Mouse (Mus musculus): ENCODE data around the gene Cbfa2t3. TPM values are rescaled to one million over a fixed set of nuclear protein-coding genes. Genes with fewer than 3 reads are reported as not detected.

Cbfa2t3 gene
- polyA plus RNA-seq, 1 experiment from 2014 or later: 3.3 TPM

DNA sequence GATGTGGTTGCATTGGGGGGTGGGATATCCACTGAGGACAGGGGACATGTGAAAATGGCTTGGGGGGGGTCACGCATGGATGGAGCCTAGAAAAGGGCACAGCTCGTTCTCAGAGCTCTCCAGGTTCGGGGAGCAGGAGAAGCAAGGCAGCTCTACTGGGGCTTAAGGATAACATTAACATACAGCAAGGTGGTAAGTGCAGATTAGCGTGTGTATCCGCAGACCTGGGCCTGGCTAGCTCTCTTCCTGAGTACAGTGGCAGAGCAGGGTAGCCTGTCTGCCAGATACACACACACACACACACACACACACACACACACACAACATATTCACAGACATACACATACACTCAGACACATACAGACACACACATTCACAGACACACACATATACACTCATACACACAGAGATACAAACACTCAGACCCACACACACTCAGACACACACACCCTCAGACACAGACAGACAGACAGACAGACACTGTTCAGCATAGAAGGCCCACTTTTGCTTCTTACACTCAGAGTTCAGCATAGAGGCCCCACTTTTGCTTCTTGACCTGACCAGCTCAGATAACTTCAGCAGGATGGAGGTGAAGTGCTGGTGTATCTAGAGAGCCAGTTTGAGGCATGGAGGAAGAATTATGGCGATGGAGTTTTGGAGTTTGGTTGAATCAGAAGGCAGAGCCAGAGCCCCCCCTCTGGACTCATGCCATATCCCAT, 80.1 kb downstream of the Cbfa2t3 start:
- Histone ChIP-seq H3K4me1 (ENCODE audit: control insufficient read depth, insufficient read depth, low read length) (peaks cover 17% of the 10 kb centered on the region), H3K27me3 (ENCODE audit: control insufficient read depth, insufficient read depth, low read length) (no peaks in the 10 kb centered on the region), H3K27ac (replicated peaks; ENCODE audit: low read depth, low read length) (no peak overlapping the region), H3K4me2 (ENCODE audit: low read depth, severe bottlenecking) (no peak overlapping the region), H3K4me3 (ENCODE audit: low read depth, low read length) (no peak overlapping the region), H3K9me3 (ENCODE audit: control insufficient read depth, low read length) (no peaks in the 10 kb centered on the region), H3K36me3 (ENCODE audit: control insufficient read depth, insufficient read depth, low read length) (no peaks in the 10 kb centered on the region), H3K9ac (ENCODE audit: low read length) (no peak overlapping the region)
- DNase-seq (ENCODE audit: low spot score) (no peak), ATAC-seq (ENCODE audit: insufficient number of reproducible peaks, low FRiP score, low TSS enrichment, low read depth) (no peak)
- 82% methylated on average over 6 of the region's 6 CpGs for WGBS

DNA sequence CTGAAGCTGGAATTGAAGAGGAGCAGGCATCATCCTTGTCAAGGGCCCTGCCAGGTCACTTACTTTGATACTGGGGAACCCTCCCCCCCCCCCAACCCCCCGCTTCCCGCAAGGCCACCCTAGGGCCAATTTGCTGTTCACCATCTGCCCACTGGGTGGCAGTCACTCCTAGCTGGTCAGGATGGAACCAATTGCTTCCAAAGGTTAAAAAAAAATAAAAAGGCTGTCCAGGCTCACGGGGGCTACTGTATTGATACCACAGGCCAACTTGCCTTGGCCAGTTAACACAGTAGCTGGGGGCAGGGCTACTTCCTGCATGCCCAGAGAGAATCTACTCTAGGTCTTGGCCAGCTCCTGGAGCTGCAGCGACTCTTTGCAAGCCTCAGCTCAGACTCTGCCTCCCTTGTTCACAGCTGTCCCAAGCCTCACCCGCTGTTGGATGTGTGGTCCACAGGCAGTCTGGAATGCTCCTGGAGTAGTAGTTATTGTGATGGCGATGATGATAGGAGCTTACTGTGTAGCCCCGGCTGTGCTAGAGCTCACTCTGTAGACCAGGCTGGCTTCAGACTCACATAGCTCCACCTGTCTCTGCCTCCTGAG, 80.9 kb downstream of the Cbfa2t3 start:
- 30% methylated on average over 5 of the region's 7 CpGs for WGBS
- ATAC-seq (ENCODE audit: insufficient number of reproducible peaks, low FRiP score, low TSS enrichment, low read depth): no peak
- Histone ChIP-seq H3K4me1 (ENCODE audit: control insufficient read depth, insufficient read depth, low read length) (peaks cover 17% of the 10 kb centered on the region), H3K36me3 (ENCODE audit: control insufficient read depth, insufficient read depth, low read length) (no peaks in the 10 kb centered on the region), H3K27ac (replicated peaks; ENCODE audit: low read depth, low read length) (no peak overlapping the region), H3K4me3 (ENCODE audit: low read depth, low read length) (no peak overlapping the region), H3K9ac (ENCODE audit: low read length) (peak overlapping the region; percentile 7; the same call in 1 of the 2 replicates), H3K27me3 (ENCODE audit: control insufficient read depth, insufficient read depth, low read length) (no peaks in the 10 kb centered on the region), H3K9me3 (ENCODE audit: control insufficient read depth, low read length) (no peaks in the 10 kb centered on the region), H3K4me2 (ENCODE audit: low read depth, severe bottlenecking) (no peak overlapping the region)
- DNase-seq (ENCODE audit: low spot score): peak; percentile 95

DNA sequence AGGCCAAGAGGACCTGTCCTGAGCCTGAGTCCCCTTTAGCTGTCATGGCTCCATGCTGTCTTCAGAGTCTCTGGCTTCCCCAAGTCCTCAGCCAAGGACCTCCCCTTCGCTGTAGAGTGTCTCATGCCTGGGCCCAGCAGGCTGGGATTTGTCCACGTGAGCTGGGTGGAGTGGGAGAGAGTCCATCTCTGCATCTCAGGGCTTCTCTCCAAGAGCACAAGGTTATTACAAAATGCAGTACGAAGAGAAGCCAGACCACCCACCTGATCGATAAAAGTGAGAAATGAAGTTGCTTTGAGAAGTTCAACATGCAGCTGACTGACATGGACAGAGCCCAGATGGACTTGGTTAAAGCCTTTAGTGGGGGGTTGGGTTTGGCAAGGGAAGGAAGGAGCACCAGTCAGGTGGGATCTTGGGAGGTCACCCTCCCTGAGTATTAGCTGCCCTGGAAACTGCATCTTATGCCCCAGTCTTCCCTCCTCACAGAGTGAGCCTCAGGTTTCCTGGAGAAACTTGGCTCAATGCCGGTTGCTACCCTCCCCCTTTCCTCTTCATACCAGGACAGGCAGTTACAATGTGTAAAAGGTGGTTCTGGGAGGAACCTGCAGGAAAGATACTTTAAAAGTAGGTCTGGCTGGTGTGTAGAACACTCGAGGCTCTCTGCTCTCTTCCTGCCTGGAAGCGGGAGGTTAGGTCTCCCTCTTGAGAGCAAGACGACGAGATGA, 82.6 kb downstream of the Cbfa2t3 start:
- Histone ChIP-seq H3K27ac (replicated peaks; ENCODE audit: low read depth, low read length) (no peak overlapping the region), H3K9me3 (ENCODE audit: control insufficient read depth, low read length) (no peaks in the 10 kb centered on the region), H3K27me3 (ENCODE audit: control insufficient read depth, insufficient read depth, low read length) (no peaks in the 10 kb centered on the region), H3K4me2 (ENCODE audit: low read depth, severe bottlenecking) (no peak overlapping the region), H3K9ac (ENCODE audit: low read length) (no peak overlapping the region), H3K4me1 (ENCODE audit: control insufficient read depth, insufficient read depth, low read length) (peaks cover 21% of the 10 kb centered on the region), H3K36me3 (ENCODE audit: control insufficient read depth, insufficient read depth, low read length) (no peaks in the 10 kb centered on the region), H3K4me3 (ENCODE audit: low read depth, low read length) (no peak overlapping the region)
- no peak for ATAC-seq (ENCODE audit: insufficient number of reproducible peaks, low FRiP score, low TSS enrichment, low read depth)
- WGBS: 68% methylated on average over 9 of the region's 9 CpGs
- DNase-seq (ENCODE audit: low spot score): no peak

DNA sequence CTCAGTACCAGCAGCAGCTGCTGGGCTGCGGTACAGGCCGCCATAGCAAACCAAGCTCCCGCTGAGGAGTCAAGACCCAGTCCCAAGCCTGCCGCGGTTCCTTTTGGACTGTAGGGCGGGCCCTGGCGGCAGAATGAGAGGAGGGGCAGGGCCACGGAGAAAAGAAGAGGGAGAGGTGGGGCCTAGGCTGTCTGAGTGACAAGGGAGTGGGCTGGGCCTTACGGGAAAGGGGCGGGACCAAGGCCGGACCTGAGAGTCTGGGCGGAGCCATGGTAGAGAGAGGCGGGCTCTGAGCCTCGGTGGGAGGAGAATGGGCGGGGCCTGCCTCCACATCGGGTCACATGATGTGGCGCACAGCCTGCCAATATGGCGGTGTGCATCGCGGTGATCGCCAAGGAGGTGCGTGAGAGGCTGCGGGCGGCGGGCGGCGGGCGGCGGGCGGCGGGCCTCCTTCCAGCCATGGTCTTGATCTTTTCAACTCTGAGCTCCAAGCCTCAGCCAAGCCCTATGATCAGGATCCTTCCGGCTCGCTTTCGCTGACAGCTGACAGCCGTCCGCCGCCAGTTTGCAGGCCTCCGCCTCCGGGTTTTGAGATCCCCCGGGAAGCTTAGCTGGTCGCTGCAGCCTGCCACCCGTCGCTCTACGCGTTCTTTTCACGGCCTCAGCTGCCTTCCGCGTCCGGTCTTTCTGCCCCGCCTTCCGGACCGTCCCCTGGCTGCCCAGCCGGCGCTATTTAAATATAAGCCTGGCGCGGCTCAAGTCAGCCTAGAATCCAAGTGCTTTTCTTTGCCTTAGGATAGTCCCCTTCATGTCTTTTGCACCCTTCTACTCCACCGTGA, 87.4 kb downstream of the Cbfa2t3 start, which contains the start of the genes Galns and Trappc2l:
Galns (minus strand) TSS at position 169 of the 839 bp plus-strand sequence.
Trappc2l (plus strand) TSS at position 346 of the 839 bp plus-strand sequence.
- peak; percentile 98 for DNase-seq (ENCODE audit: low spot score)
- H3K4me3 ChIP-seq (ENCODE audit: low read depth, low read length): peak within 1 kb of the TSS; percentile 66
- peak; percentile 96 for ATAC-seq (ENCODE audit: insufficient number of reproducible peaks, low FRiP score, low TSS enrichment, low read depth)

DNA sequence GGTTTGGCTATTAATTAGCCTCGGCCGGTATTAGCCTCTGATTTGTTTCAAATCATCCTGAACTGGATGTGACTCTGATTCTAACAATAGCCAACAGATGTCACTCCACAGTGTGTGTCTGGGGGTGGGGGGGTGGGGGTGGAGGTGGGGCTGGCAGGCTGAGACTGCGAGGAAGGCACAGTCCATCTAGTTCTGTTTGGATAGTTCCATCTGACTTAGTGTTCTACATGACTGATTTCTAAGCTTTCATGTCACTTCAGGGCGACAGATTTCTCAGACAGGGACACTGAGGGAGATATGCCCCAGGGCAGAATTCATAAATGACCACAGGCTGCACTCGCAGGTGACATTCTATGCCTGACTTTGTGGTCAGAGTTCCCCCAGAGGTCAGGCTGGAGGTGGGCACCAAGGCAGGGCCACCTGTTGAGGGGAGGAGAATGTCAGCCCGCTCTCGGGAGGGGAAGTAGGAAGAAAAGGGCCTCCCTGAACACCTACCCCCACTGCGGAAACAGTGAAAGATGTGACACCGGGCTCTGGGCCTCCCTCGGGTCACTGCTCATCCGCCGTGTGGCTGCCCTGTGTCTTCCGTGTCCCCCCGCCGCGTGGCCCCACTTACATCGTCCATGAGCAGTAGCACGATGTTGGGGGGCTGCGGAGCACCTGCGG, 88.2 kb downstream of the Cbfa2t3 start:
- H3K4me2 ChIP-seq (ENCODE audit: low read depth, severe bottlenecking): peak overlapping the region; percentile 91
- H3K9ac ChIP-seq (ENCODE audit: low read length): peak overlapping the region; percentile 67
- H3K4me1 ChIP-seq (ENCODE audit: control insufficient read depth, insufficient read depth, low read length): peaks cover 4% of the 10 kb centered on the region; the same call in 1 of the 2 replicates
- no peaks in the 10 kb centered on the region for H3K36me3 ChIP-seq (ENCODE audit: control insufficient read depth, insufficient read depth, low read length)
- ATAC-seq (ENCODE audit: insufficient number of reproducible peaks, low FRiP score, low TSS enrichment, low read depth): peak; percentile 66
- H3K27me3 ChIP-seq (ENCODE audit: control insufficient read depth, insufficient read depth, low read length): no peaks in the 10 kb centered on the region
- H3K9me3 ChIP-seq (ENCODE audit: control insufficient read depth, low read length): no peaks in the 10 kb centered on the region
- no peak overlapping the region; the same call in 1 of the 2 replicates for H3K27ac ChIP-seq (replicated peaks; ENCODE audit: low read depth, low read length)
- 7% methylated on average over 19 of the region's 20 CpGs for WGBS
- H3K4me3 ChIP-seq (ENCODE audit: low read depth, low read length): peak overlapping the region; percentile 66
- no peak for DNase-seq (ENCODE audit: low spot score)

More for the DNA sequence above, 87.4 kb downstream of the Cbfa2t3 start, which contains the start of the genes Galns and Trappc2l:
- Histone ChIP-seq H3K36me3 (ENCODE audit: control insufficient read depth, insufficient read depth, low read length) (no peaks in the 10 kb centered on the region), H3K27ac (replicated peaks; ENCODE audit: low read depth, low read length) (peak within 1 kb of the TSS; percentile 37; the same call in 1 of the 2 replicates), H3K9me3 (ENCODE audit: control insufficient read depth, low read length) (no peaks in the 10 kb centered on the region), H3K27me3 (ENCODE audit: control insufficient read depth, insufficient read depth, low read length) (no peaks in the 10 kb centered on the region), H3K9ac (ENCODE audit: low read length) (peak within 1 kb of the TSS; percentile 67), H3K4me1 (ENCODE audit: control insufficient read depth, insufficient read depth, low read length) (peaks cover 4% of the 10 kb centered on the region; the same call in 1 of the 2 replicates), H3K4me2 (ENCODE audit: low read depth, severe bottlenecking) (peak within 1 kb of the TSS; percentile 91)
- WGBS: under 1% methylated on average over 57 of the region's 57 CpGs

DNA sequence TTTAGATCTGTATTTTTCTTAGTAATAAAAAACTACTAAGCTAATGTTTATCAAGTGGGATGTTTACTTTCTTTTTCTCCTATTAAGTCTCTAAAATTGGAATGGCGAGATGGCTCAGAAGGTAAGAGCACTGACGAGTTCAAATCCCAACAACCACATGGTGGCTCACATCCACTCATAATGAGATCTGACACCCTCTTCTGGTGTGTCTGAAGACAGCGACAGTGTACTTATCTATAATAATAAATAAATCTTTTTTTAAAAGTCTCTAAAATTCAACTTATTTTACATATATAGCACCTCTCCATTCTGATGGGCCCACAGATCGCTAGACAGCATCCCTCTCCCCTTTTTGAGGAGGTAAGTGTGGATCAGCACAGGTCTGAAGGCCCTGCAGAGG, 88.7 kb downstream of the Cbfa2t3 start:
- Histone ChIP-seq H3K36me3 (ENCODE audit: control insufficient read depth, insufficient read depth, low read length) (no peaks in the 10 kb centered on the region), H3K4me2 (ENCODE audit: low read depth, severe bottlenecking) (no peak overlapping the region; the same call in 1 of the 2 replicates), H3K4me1 (ENCODE audit: control insufficient read depth, insufficient read depth, low read length) (peaks cover 4% of the 10 kb centered on the region; the same call in 1 of the 2 replicates), H3K27me3 (ENCODE audit: control insufficient read depth, insufficient read depth, low read length) (no peaks in the 10 kb centered on the region), H3K9me3 (ENCODE audit: control insufficient read depth, low read length) (no peaks in the 10 kb centered on the region), H3K27ac (replicated peaks; ENCODE audit: low read depth, low read length) (no peak overlapping the region), H3K4me3 (ENCODE audit: low read depth, low read length) (no peak overlapping the region), H3K9ac (ENCODE audit: low read length) (no peak overlapping the region)
- DNase-seq (ENCODE audit: low spot score): no peak
- ATAC-seq (ENCODE audit: insufficient number of reproducible peaks, low FRiP score, low TSS enrichment, low read depth): no peak
- WGBS: 71% methylated on average over 4 of the region's 4 CpGs

DNA sequence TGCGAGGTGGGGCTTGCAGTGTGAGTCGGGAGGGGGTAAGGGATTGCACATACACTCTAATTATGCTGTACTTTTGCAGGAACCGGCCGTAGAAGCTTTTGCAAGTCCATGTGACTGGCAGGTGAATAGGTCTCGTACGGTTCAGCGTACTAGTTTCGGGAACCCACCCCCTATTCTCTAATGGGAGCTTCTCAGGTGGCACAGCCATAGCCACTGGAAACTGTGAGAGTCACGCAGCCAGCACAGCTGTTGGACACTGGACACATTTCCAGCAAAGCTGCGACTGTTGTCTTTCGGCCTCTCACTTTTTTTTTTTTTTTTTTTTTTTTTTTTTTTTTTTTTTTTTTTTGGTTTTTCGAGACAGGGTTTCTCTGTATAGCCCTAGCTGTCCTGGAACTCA, 92.1 kb downstream of the Cbfa2t3 start:
- 84% methylated on average over 11 of the region's 12 CpGs for WGBS
- Histone ChIP-seq H3K4me2 (ENCODE audit: low read depth, severe bottlenecking) (no peak overlapping the region), H3K4me1 (ENCODE audit: control insufficient read depth, insufficient read depth, low read length) (no peaks in the 10 kb centered on the region), H3K9me3 (ENCODE audit: control insufficient read depth, low read length) (no peaks in the 10 kb centered on the region), H3K27me3 (ENCODE audit: control insufficient read depth, insufficient read depth, low read length) (no peaks in the 10 kb centered on the region), H3K9ac (ENCODE audit: low read length) (no peak overlapping the region), H3K27ac (replicated peaks; ENCODE audit: low read depth, low read length) (no peak overlapping the region), H3K4me3 (ENCODE audit: low read depth, low read length) (no peak overlapping the region), H3K36me3 (ENCODE audit: control insufficient read depth, insufficient read depth, low read length) (no peaks in the 10 kb centered on the region)
- DNase-seq (ENCODE audit: low spot score): no peak
- ATAC-seq (ENCODE audit: insufficient number of reproducible peaks, low FRiP score, low TSS enrichment, low read depth): no peak

Data from limb, embryonic 11.5 days (tissue).